Mouse (Mus musculus) right cerebral cortex, postnatal 14 days (tissue): ENCODE measurements around the gene Pebp1.
"Not testable (repeated sequence)": the region's sequence is repeated elsewhere in the genome, so short reads cannot be mapped to it uniquely, and the experiment has no call there.

Experiments used
- DNase-seq: peaks from one replicate; pipeline ENCODE4 v3.0.0; 2022

The Pebp1 gene

GRCm38 (mm10) chr5:117286831-117287822 is at the start of gene Pebp1:
Gene Pebp1, minus strand, starts transcription at chr5:117287625.
- DNase-seq: peak; percentile 95

GRCm38 (mm10) chr5:117330457-117330856 is 43.0 kb upstream of the Pebp1 start:
- no peak for DNase-seq

GRCm38 (mm10) chr5:117326408-117326807 is 39.0 kb upstream of the Pebp1 start:
- DNase-seq: no peak

- no peak for DNase-seq
Measured at GRCm38 (mm10) chr5:117323751-117324150, 36.3 kb upstream of the Pebp1 start.

- peak; percentile 25 for DNase-seq
Measured at GRCm38 (mm10) chr5:117318741-117319629, 31.6 kb upstream of the Pebp1 start, which contains the start of gene Vsig10. Gene Vsig10, plus strand, starts transcription at chr5:117319083.

- DNase-seq: no peak
Measured at GRCm38 (mm10) chr5:117314587-117315428, 27.4 kb upstream of the Pebp1 start.

- DNase-seq: no peak
Measured at GRCm38 (mm10) chr5:117313909-117314308, 26.5 kb upstream of the Pebp1 start.

- DNase-seq: no peak
Measured at GRCm38 (mm10) chr5:117313420-117313819, 26.0 kb upstream of the Pebp1 start.

- DNase-seq: peak; percentile 73
Measured at GRCm38 (mm10) chr5:117307699-117308098, 20.3 kb upstream of the Pebp1 start.

- DNase-seq: no peak
Measured at GRCm38 (mm10) chr5:117306826-117307225, 19.4 kb upstream of the Pebp1 start.

GRCm38 (mm10) chr5:117305754-117306153 is 18.3 kb upstream of the Pebp1 start:
- no peak for DNase-seq

GRCm38 (mm10) chr5:117304947-117305346 is 17.5 kb upstream of the Pebp1 start:
- DNase-seq: peak; percentile 87

- no peak for DNase-seq
Measured at GRCm38 (mm10) chr5:117303691-117304579, 16.5 kb upstream of the Pebp1 start.

GRCm38 (mm10) chr5:117302899-117303298 is 15.5 kb upstream of the Pebp1 start:
- no peak for DNase-seq

GRCm38 (mm10) chr5:117295011-117295410 is 7.6 kb upstream of the Pebp1 start:
- DNase-seq: no peak

GRCm38 (mm10) chr5:117293776-117294175 is 6.4 kb upstream of the Pebp1 start:
- not testable (repeated sequence) for DNase-seq

- DNase-seq: no peak
Measured at GRCm38 (mm10) chr5:117292547-117292946, 5.1 kb upstream of the Pebp1 start.

- no peak for DNase-seq
Measured at GRCm38 (mm10) chr5:117291312-117291711, 3.9 kb upstream of the Pebp1 start.

GRCm38 (mm10) chr5:117290081-117290480 is 2.7 kb upstream of the Pebp1 start:
- no peak for DNase-seq

GRCm38 (mm10) chr5:117289646-117290045 is 2.2 kb upstream of the Pebp1 start:
- no peak for DNase-seq

GRCm38 (mm10) chr5:117286286-117286685 is 1.1 kb downstream of the Pebp1 start:
- DNase-seq: no peak
